Mouse (Mus musculus) neural tube, embryonic 11.5 days (tissue): ENCODE measurements at regions not wholly inside any gene's neighbourhood (a gene's known extent, or its start where the extent isn't known, plus 50 kb on each side); places are given as distances from the start of the nearest gene placed in this dataset.

ENCODE experiments used
- ATAC-seq: fragments of 200-750 bp; cut with Nextera tagmentation; 2 replicates; pipeline ENCODE4 v1.8.0; 2017; ENCODE audit warnings: moderate number of reproducible peaks, mild to moderate bottlenecking, moderate TSS enrichment, moderate library complexity; ENCODE audit not compliant: insufficient read depth, low FRiP score, low TSS enrichment
- DNase-seq: peaks from one replicate; pipeline ENCODE4 v3.0.0-alpha.2; 2015; ENCODE audit warnings: low spot score
- H3K27ac ChIP-seq: fragments of 300-500 bp; sonication (generic); 2 replicates; pipeline ENCODE4 v1.5.1; 2014; ENCODE audit warnings: low read depth, mild to moderate bottlenecking, low read length
- H3K27me3 ChIP-seq: fragments of 300-500 bp; sonication (generic); 2 replicates; pipeline ENCODE4 v1.6.1; 2014; ENCODE audit warnings: mild to moderate bottlenecking, low read length, mixed read lengths; ENCODE audit not compliant: control insufficient read depth, insufficient read depth
- H3K36me3 ChIP-seq: fragments of 300-500 bp; sonication (generic); 2 replicates; pipeline ENCODE4 v1.6.1; 2014; ENCODE audit warnings: mild to moderate bottlenecking, low read length, moderate library complexity, mixed read lengths; ENCODE audit not compliant: control insufficient read depth, insufficient read depth
- H3K4me1 ChIP-seq: fragments of 300-500 bp; sonication (generic); 2 replicates; pipeline ENCODE4 v1.6.1; 2014; ENCODE audit warnings: low read length, mixed read lengths; ENCODE audit not compliant: control insufficient read depth, insufficient read depth
- H3K4me2 ChIP-seq: fragments of 300-500 bp; sonication (generic); 2 replicates; pipeline ENCODE4 v1.6.1; 2014; ENCODE audit warnings: low read depth, mild to moderate bottlenecking, moderate library complexity
- H3K4me3 ChIP-seq: fragments of 300-500 bp; sonication (generic); 2 replicates; pipeline ENCODE4 v1.5.1; 2014; ENCODE audit warnings: low read depth, low read length
- H3K9ac ChIP-seq: fragments of 300-500 bp; sonication (generic); 2 replicates; pipeline ENCODE4 v1.6.1; 2014; ENCODE audit warnings: mild to moderate bottlenecking, low read length
- H3K9me3 ChIP-seq: fragments of 300-500 bp; sonication (generic); 2 replicates; pipeline ENCODE4 v1.6.1; 2016; ENCODE audit warnings: low read length; ENCODE audit not compliant: control insufficient read depth
- WGBS: fragments of 180-500 bp; shearing (Covaris S2); extraction: QIAGEN DNeasy Blood & Tissue Kit; methylation state at CpG from one replicate; pipeline ENCODE4 v1.1.7; 2014; 5-methylcytosine and 5-hydroxymethylcytosine counted together

DNA sequence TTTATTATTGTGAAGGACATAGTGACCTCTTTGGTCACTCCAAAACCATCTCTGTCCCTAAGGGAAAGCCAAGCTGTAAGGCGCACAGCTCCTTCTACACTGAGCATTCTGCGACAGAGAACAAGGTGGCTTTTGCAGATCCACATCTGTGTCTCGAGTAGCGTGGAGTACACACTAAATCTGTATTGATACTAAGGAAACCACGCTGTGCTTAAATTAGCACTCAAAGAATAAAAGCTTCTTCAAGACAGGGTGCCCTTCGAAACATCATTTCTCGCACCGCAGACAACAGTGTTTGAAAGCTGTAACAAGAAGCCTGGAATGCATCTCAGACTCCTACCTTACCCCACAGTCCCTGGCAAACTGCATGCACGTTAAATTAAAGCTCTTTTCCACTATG lies 52.9 kb upstream of the Bdnf start:
- Histone ChIP-seq H3K4me1 (no peaks in the 10 kb centered on the region), H3K9ac (no peak overlapping the region), H3K27ac (no peak overlapping the region), H3K27me3 (no peaks in the 10 kb centered on the region), H3K9me3 (no peaks in the 10 kb centered on the region), H3K4me2 (no peak overlapping the region), H3K4me3 (no peak overlapping the region), H3K36me3 (no peaks in the 10 kb centered on the region)
- DNase-seq (no peak), ATAC-seq (no peak)
- WGBS, result 69% methylated on average over 9 of the region's 9 CpGs
